Mouse (Mus musculus): ENCODE results near the gene Cited4. TPM values are rescaled to one million over a fixed set of nuclear protein-coding genes. Genes with fewer than 3 reads are reported as not detected.
A peak's percentile ranks its signal among the peaks of the same experiment; 100 is the strongest.

The Cited4 gene
- polyA plus RNA-seq, 1 experiment: not detected

DNA sequence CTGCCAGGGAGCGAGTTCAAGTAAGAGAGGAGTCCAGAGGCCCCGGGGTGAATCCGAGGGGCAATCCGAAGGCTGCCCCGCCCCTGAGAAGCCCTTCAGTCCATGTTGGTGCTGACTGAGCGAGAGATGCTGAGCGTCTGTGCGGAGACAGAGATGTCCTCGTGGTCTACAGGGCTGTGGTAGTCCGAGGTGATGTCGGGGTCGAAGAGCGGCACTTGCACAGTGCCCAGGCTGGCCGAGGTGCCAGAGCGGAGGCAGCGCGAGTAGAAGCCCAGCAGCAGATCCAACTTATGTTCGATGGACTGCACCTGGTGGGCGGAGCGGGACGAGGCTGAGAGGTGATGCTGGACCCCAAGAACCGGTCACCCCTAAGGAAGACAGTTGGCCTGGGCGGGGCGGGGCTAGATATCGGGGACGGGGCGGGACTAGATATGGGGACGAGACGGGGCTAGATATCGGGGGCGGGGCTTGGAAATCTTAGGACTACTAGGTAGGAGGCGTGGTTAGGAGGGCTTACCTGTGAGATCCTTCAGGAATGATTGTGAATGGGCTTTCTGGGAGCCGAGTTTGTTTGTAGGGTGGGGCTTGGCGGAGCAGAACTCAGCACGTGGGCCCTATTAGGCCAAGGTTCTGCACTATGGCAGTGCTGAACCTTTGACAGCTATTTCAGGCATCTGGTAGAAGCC is 31.6 kb downstream of the Cited4 start:
- no peak overlapping the region for H3K4me3 ChIP-seq (ENCODE audit: insufficient read depth, low read length)
- TF ChIP-seq CTCF (IDR thresholded peaks at IDR 0.05; ENCODE audit: borderline replicate concordance, insufficient read depth, low read length) (no peak), POLR2A (IDR thresholded peaks at IDR 0.05; ENCODE audit: low read depth, low read length) (no peak)
- H3K27ac ChIP-seq (ENCODE audit: insufficient read depth, low read length): no peak overlapping the region
- H3K4me1 ChIP-seq (ENCODE audit: control insufficient read depth, insufficient read depth, low read length): no peaks in the 10 kb centered on the region

DNA sequence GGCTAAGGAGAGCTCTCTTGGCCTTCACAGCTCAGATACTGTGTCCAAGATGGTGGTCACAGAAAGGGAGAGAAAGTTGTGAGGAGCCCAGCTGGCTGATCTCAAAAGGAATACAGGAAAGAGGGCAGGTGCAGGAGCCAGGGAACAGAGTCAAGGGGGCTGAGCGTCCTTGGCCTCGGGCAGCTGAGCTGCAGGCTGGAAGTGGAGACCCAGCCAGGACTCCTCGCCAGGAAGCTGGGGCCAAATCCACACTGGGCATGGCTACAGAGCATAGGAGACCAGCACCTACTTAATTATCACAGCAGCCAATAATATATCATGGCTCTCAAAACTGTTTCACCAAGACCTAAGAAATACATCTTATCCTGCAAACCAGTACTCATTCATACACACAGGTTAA is 34.8 kb downstream of the Cited4 start:
- H3K27ac ChIP-seq (ENCODE audit: insufficient read depth, low read length): no peak overlapping the region
- TF ChIP-seq CTCF (IDR thresholded peaks at IDR 0.05; ENCODE audit: borderline replicate concordance, insufficient read depth, low read length): no peak
- TF ChIP-seq POLR2A (IDR thresholded peaks at IDR 0.05; ENCODE audit: low read depth, low read length): no peak
- no peak overlapping the region for H3K4me3 ChIP-seq (ENCODE audit: insufficient read depth, low read length)
- no peaks in the 10 kb centered on the region for H3K4me1 ChIP-seq (ENCODE audit: control insufficient read depth, insufficient read depth, low read length)

DNA sequence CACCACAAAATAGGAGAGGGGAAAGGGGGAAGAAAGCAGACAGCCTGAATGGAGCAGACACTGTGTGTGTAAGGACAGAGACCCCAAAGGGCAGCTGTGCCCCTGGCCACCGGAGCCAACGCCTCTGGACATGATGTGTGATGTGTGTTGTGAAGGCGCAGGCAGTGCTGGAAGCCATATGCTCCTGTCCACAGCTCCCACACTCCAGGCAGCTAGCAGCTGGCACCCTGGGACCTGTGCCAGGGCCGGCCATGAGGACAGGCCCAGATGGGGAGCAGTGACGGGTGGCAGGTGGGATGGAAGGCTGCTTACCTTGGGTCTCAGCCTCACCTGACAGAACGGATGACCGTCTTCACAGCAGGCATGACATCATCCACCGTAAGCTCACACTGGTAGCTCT is 35.7 kb downstream of the Cited4 start:
- TF ChIP-seq POLR2A (IDR thresholded peaks at IDR 0.05; ENCODE audit: low read depth, low read length) (no peak), CTCF (IDR thresholded peaks at IDR 0.05; ENCODE audit: borderline replicate concordance, insufficient read depth, low read length) (no peak)
- Histone ChIP-seq H3K4me3 (ENCODE audit: insufficient read depth, low read length) (no peak overlapping the region), H3K4me1 (ENCODE audit: control insufficient read depth, insufficient read depth, low read length) (no peaks in the 10 kb centered on the region), H3K27ac (ENCODE audit: insufficient read depth, low read length) (no peak overlapping the region)

DNA sequence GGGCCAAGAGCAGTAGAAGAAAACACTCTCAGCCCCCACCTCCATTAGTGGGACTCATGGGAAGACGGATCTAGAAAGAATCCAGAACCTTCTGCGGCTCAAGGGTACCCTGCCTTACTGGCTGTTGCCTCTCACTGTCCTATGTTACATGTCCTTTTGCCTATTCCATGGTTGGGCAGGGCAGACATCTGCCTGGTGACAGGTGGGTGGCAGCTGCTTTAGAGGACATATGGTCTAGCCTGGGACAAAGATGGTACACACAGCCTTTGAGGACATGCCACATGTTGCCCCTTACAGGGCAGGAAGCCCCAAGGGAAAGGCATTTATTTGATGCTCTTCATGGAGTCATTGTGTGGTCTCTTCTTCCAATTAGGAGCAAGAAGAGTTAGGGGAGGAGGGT is 36.1 kb downstream of the Cited4 start:
- Histone ChIP-seq H3K4me1 (ENCODE audit: control insufficient read depth, insufficient read depth, low read length) (no peaks in the 10 kb centered on the region), H3K27ac (ENCODE audit: insufficient read depth, low read length) (no peak overlapping the region)
- TF ChIP-seq CTCF (IDR thresholded peaks at IDR 0.05; ENCODE audit: borderline replicate concordance, insufficient read depth, low read length): no peak
- TF ChIP-seq POLR2A (IDR thresholded peaks at IDR 0.05; ENCODE audit: low read depth, low read length): no peak

DNA sequence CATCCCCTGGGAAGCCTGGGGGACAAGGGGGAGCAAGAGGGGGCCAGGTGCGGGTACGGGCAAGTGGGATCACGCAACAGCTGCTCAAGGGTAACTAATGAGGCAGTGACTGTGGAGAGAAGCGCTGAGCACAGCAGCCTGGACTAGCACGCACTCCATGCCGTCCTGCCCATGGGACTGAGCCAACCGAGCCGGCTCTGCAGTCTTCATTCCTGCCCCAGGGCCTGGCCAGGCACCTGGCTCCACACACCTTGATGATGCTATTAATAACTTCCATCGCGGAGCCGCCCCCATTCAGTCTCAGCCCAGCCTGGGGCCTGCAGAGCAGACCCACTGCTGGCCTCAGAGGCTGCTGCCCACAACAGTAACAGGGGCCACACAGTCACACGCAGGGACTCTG is 45.9 kb downstream of the Cited4 start:
- H3K4me3 ChIP-seq (ENCODE audit: insufficient read depth, low read length): no peak overlapping the region
- no peak overlapping the region for H3K27ac ChIP-seq (ENCODE audit: insufficient read depth, low read length)
- no peaks in the 10 kb centered on the region for H3K4me1 ChIP-seq (ENCODE audit: control insufficient read depth, insufficient read depth, low read length)
- TF ChIP-seq CTCF (IDR thresholded peaks at IDR 0.05; ENCODE audit: borderline replicate concordance, insufficient read depth, low read length): no peak

More for the DNA sequence above, 36.1 kb downstream of the Cited4 start:
- H3K4me3 ChIP-seq (ENCODE audit: insufficient read depth, low read length): no peak overlapping the region

DNA sequence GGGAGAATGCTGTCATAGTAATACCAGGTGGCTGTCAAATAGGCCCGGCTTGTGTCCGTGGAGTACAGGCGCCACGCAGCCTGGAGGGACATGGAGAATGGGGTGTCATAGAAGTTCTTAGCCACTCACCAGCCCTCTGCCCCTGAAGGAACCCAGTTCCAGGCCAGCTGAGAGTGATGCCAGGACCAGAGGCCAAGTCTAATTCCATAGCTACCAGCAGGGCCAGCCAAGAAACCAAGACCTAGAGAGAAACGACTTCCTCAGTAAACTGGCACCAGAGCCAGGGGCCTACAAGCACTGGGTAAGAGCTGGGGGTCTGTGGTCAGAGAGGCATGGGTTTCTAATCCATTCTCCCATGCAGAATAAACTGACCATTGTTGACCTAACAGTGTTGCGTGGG is 46.6 kb downstream of the Cited4 start:
- Histone ChIP-seq H3K4me1 (ENCODE audit: control insufficient read depth, insufficient read depth, low read length) (no peaks in the 10 kb centered on the region), H3K4me3 (ENCODE audit: insufficient read depth, low read length) (no peak overlapping the region), H3K27ac (ENCODE audit: insufficient read depth, low read length) (no peak overlapping the region)
- TF ChIP-seq POLR2A (IDR thresholded peaks at IDR 0.05; ENCODE audit: low read depth, low read length) (no peak), CTCF (IDR thresholded peaks at IDR 0.05; ENCODE audit: borderline replicate concordance, insufficient read depth, low read length) (no peak)

DNA sequence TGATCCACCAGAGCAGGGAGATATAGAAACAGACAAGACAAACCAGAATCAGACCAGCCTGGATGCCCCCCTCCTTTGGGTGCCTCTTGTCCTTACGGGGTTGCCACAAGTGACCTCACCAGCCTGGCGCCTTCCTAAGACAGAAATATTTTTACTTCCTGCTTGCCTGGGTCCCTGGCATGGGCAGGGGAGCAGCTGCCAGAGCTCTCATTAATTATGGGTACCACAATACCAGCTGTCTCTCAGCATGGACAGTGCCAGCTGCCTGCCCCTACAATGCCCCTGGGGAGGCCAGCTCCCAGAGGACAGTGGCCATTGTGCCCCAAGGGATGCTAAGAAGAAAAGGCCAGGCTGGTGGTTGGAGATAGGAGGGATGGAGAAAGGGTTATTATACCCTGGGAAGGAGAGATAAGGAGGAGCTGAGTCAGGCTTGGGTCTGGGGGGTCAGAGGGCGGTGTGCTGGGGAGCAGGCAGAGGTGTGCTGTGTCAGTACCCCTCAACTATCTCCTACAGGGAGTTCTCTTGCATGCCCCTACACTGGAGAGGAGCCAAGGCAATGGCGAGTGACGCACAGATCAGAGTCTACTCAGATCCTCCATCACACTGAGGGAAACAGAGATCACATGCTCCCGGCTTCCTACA is 47.6 kb downstream of the Cited4 start:
- Histone ChIP-seq H3K4me3 (ENCODE audit: insufficient read depth, low read length) (no peak overlapping the region), H3K4me1 (ENCODE audit: control insufficient read depth, insufficient read depth, low read length) (no peaks in the 10 kb centered on the region), H3K27ac (ENCODE audit: insufficient read depth, low read length) (no peak overlapping the region)
- no peak for TF ChIP-seq CTCF (IDR thresholded peaks at IDR 0.05; ENCODE audit: borderline replicate concordance, insufficient read depth, low read length)
- no peak for TF ChIP-seq POLR2A (IDR thresholded peaks at IDR 0.05; ENCODE audit: low read depth, low read length)

DNA sequence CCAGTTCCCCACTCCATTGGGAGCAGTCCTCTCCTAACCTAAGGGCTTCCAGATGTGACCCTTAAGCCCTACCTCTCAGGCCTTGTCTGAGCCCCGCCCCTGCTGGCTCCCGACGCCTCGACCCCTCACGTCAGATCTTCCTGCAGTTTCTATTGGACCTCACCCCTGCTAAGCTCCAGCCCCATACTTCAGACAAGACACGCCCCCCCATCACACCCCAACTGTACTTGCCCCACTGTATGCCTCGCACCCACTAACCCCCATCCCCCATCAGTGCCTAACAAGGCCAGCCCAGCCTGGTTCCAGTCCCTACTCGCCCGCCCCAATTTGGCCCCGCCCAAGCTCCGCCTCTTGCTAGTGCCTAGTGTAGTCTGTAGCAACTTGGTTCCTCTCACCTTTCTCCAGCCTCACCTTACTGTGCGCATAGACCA is 49.8 kb downstream of the Cited4 start:
- H3K4me1 ChIP-seq (ENCODE audit: control insufficient read depth, insufficient read depth, low read length): no peaks in the 10 kb centered on the region
- TF ChIP-seq POLR2A (IDR thresholded peaks at IDR 0.05; ENCODE audit: low read depth, low read length) (no peak), CTCF (IDR thresholded peaks at IDR 0.05; ENCODE audit: borderline replicate concordance, insufficient read depth, low read length) (no peak)
- H3K27ac ChIP-seq (ENCODE audit: insufficient read depth, low read length): no peak overlapping the region

DNA sequence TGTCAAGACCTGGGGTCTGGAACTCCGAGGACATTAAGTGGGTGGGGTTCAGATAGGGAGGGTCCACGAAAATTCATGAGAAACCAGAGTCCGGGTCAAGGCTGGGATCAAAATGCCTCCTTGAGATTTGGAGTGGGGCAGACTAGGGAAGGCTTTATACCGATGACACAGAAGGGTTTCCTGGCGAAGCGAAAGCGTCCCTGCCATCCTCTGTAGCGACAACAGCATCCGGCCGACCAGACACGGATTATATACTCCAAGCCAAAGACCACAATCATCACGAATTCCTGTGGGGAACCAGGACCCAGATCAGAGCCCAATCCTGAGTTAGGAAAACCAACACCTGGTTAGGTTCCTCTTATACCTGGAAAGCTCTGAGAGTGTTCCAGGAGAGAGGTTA is 50.4 kb downstream of the Cited4 start:
- no peaks in the 10 kb centered on the region for H3K4me1 ChIP-seq (ENCODE audit: control insufficient read depth, insufficient read depth, low read length)
- TF ChIP-seq CTCF (IDR thresholded peaks at IDR 0.05; ENCODE audit: borderline replicate concordance, insufficient read depth, low read length): no peak
- TF ChIP-seq POLR2A (IDR thresholded peaks at IDR 0.05; ENCODE audit: low read depth, low read length): no peak
- no peak overlapping the region for H3K27ac ChIP-seq (ENCODE audit: insufficient read depth, low read length)
- H3K4me3 ChIP-seq (ENCODE audit: insufficient read depth, low read length): no peak overlapping the region

More for the DNA sequence above, 49.8 kb downstream of the Cited4 start:
- H3K4me3 ChIP-seq (ENCODE audit: insufficient read depth, low read length): 0 out of 2 replicates have a peak overlapping the region, but pooled peaks have one; percentile 8

Other genes starting within 250 kb of the Cited4 start
- 0.30 TPM in 1 of 2 replicates, not detected in the other for gene Slfnl1, start 134.3 kb upstream of the Cited4 start, polyA plus RNA-seq (2011; ENCODE audit: insufficient read length, low read depth, missing spikeins)
- 95.9 and 98.3 TPM in 2 replicates for gene Ctps, start 96.3 kb upstream of the Cited4 start, polyA plus RNA-seq (2011; ENCODE audit: insufficient read length, low read depth, missing spikeins)
- not detected in 2 replicates for gene Gm8439, start 77.8 kb upstream of the Cited4 start, polyA plus RNA-seq (2011; ENCODE audit: insufficient read length, low read depth, missing spikeins)
- gene Kcnq4, start 82.0 kb downstream of the Cited4 start, polyA plus RNA-seq (2011; ENCODE audit: insufficient read length, low read depth, missing spikeins): 0.74 and 0.75 TPM in 2 replicates
- gene Nfyc, start 165.0 kb downstream of the Cited4 start, polyA plus RNA-seq (2011; ENCODE audit: insufficient read length, low read depth, missing spikeins): 30.4 and 36.4 TPM in 2 replicates
- gene Rims3, start 188.2 kb downstream of the Cited4 start, polyA plus RNA-seq (2011; ENCODE audit: insufficient read length, low read depth, missing spikeins): not detected in 2 replicates

Data from embryonic fibroblast, embryonic 13.5 days (primary cell).